Mouse (Mus musculus) kidney, embryonic 14.5 days (tissue): ENCODE results near the gene Magi3. TPM values are rescaled to one million over a fixed set of nuclear protein-coding genes. Genes with fewer than 3 reads are reported as not detected.

ENCODE experiments used
- ATAC-seq: fragments of 200-750 bp; cut with Nextera tagmentation; 2 replicates; pipeline ENCODE4 v1.8.0; 2017; ENCODE audit warnings: moderate number of reproducible peaks, mild to moderate bottlenecking, moderate TSS enrichment, moderate library complexity; ENCODE audit not compliant: low FRiP score, low TSS enrichment
- H3K27ac ChIP-seq: fragments of 300-500 bp; sonication (generic); 2 replicates; pipeline ENCODE4 v1.5.1; 2014; ENCODE audit warnings: low read depth, mild to moderate bottlenecking, low read length, moderate library complexity, mixed read lengths
- H3K27me3 ChIP-seq: fragments of 300-500 bp; sonication (generic); 2 replicates; pipeline ENCODE4 v1.6.1; 2014; ENCODE audit warnings: mild to moderate bottlenecking, low read length; ENCODE audit not compliant: control insufficient read depth, insufficient read depth
- H3K36me3 ChIP-seq: fragments of 300-500 bp; sonication (generic); 2 replicates; pipeline ENCODE4 v1.6.1; 2014; ENCODE audit warnings: low read length, mixed read lengths; ENCODE audit not compliant: control insufficient read depth, insufficient read depth
- H3K4me1 ChIP-seq: fragments of 300-500 bp; sonication (generic); 2 replicates; pipeline ENCODE4 v1.6.1; 2014; ENCODE audit warnings: low read length, mixed read lengths; ENCODE audit not compliant: control insufficient read depth, insufficient read depth
- H3K4me2 ChIP-seq: fragments of 300-500 bp; sonication (generic); replicated peaks from 2 replicates; pipeline ENCODE4 v1.6.1; 2014; ENCODE audit warnings: low read depth, mild to moderate bottlenecking, low read length
- H3K4me3 ChIP-seq: fragments of 300-500 bp; sonication (generic); 2 replicates; pipeline ENCODE4 v1.5.1; 2014; ENCODE audit warnings: mild to moderate bottlenecking, low read length
- H3K9ac ChIP-seq: fragments of 300-500 bp; sonication (generic); 2 replicates; pipeline ENCODE4 v1.6.1; 2014; ENCODE audit warnings: low read depth, mild to moderate bottlenecking, low read length, moderate library complexity
- H3K9me3 ChIP-seq: fragments of 300-500 bp; sonication (generic); 2 replicates; pipeline ENCODE4 v1.6.1; 2016; ENCODE audit warnings: low read length; ENCODE audit not compliant: control insufficient read depth
- WGBS: fragments of 180-500 bp; shearing (Covaris S2); extraction: QIAGEN DNeasy Blood & Tissue Kit; methylation state at CpG from one replicate; pipeline ENCODE4 v1.1.7; 2014; 5-methylcytosine and 5-hydroxymethylcytosine counted together
- polyA plus RNA-seq: library from polyadenylated mRNA; unstranded; fragments of >200 nt; fragmentation: Nextera tagmentation; extraction: Ambion mirVana; gene quantifications from 2 replicates; pipeline ENCODE4 v1.2.1, GENCODE M21; 2014

Magi3 gene
- polyA plus RNA-seq, 1 experiment from 2014 or later, result 9.5 TPM

- H3K36me3 ChIP-seq, result no peaks in the 10 kb centered on the region
- ATAC-seq, result no peak
- WGBS, result 2% methylated on average over 11 of the region's 11 CpGs
- no peaks in the 10 kb centered on the region for H3K27me3 ChIP-seq
- H3K4me1 ChIP-seq, result peaks cover 8% of the 10 kb centered on the region; the same call in 1 of the 2 replicates
- peak overlapping the region; percentile 90 for H3K4me3 ChIP-seq
- H3K9ac ChIP-seq, result peak overlapping the region; percentile 49; the same call in 1 of the 2 replicates
- peak overlapping the region; percentile 41 for H3K4me2 ChIP-seq
- no peaks in the 10 kb centered on the region for H3K9me3 ChIP-seq
- peak overlapping the region; percentile 24 for H3K27ac ChIP-seq
These were observed 982 bp upstream of the Magi3 start for GRCm38 (mm10) chr3:104221156-104221555.

- ATAC-seq, result peak; percentile 45
- peak overlapping the region; percentile 81 for H3K9ac ChIP-seq
These were observed 461 bp downstream of the Magi3 start for GRCm38 (mm10) chr3:104219531-104220294.

GRCm38 (mm10) chr3:104218926-104219325 is 1.2 kb downstream of the Magi3 start:
- H3K4me1 ChIP-seq, result peaks cover 8% of the 10 kb centered on the region; the same call in 1 of the 2 replicates
- peak overlapping the region; percentile 62 for H3K4me2 ChIP-seq
- 1% methylated on average over 15 of the region's 15 CpGs for WGBS
- no peaks in the 10 kb centered on the region for H3K36me3 ChIP-seq
- H3K4me3 ChIP-seq, result peak overlapping the region; percentile 90
- H3K27me3 ChIP-seq, result no peaks in the 10 kb centered on the region
- H3K27ac ChIP-seq, result no peak overlapping the region
- H3K9me3 ChIP-seq, result no peaks in the 10 kb centered on the region
- ATAC-seq, result no peak
- peak overlapping the region; percentile 81; the same call in 1 of the 2 replicates for H3K9ac ChIP-seq

More at GRCm38 (mm10) chr3:104219531-104220294, 461 bp downstream of the Magi3 start:
- peak overlapping the region; percentile 91 for H3K27ac ChIP-seq
- H3K36me3 ChIP-seq, result no peaks in the 10 kb centered on the region
- peak overlapping the region; percentile 90 for H3K4me3 ChIP-seq
- H3K4me2 ChIP-seq, result peak overlapping the region; percentile 62
- under 1% methylated on average over 61 of the region's 107 CpGs for WGBS
- H3K27me3 ChIP-seq, result no peaks in the 10 kb centered on the region
- H3K4me1 ChIP-seq, result peaks cover 8% of the 10 kb centered on the region; the same call in 1 of the 2 replicates
- H3K9me3 ChIP-seq, result no peaks in the 10 kb centered on the region

- no peaks in the 10 kb centered on the region for H3K4me1 ChIP-seq
- no peak overlapping the region for H3K4me3 ChIP-seq
- H3K27me3 ChIP-seq, result no peaks in the 10 kb centered on the region
- H3K27ac ChIP-seq, result no peak overlapping the region
- no peaks in the 10 kb centered on the region for H3K9me3 ChIP-seq
- ATAC-seq, result no peak
- 69% methylated on average over 2 of the region's 2 CpGs for WGBS
- H3K36me3 ChIP-seq, result no peaks in the 10 kb centered on the region
- no peak overlapping the region for H3K9ac ChIP-seq
- no peak overlapping the region for H3K4me2 ChIP-seq
These were observed 30.4 kb downstream of the Magi3 start for GRCm38 (mm10) chr3:104189823-104190222.

- H3K36me3 ChIP-seq, result no peaks in the 10 kb centered on the region
- ATAC-seq, result no peak
- no peak overlapping the region for H3K9ac ChIP-seq
- H3K4me1 ChIP-seq, result no peaks in the 10 kb centered on the region
- H3K27ac ChIP-seq, result no peak overlapping the region
- 94% methylated on average over 1 of the region's 1 CpGs for WGBS
- H3K4me3 ChIP-seq, result no peak overlapping the region
- H3K9me3 ChIP-seq, result no peaks in the 10 kb centered on the region
- no peaks in the 10 kb centered on the region for H3K27me3 ChIP-seq
- no peak overlapping the region for H3K4me2 ChIP-seq
These were observed 30.9 kb downstream of the Magi3 start for GRCm38 (mm10) chr3:104189234-104189633.

GRCm38 (mm10) chr3:104184270-104184669 is 35.9 kb downstream of the Magi3 start:
- Histone ChIP-seq H3K4me3 (no peak overlapping the region), H3K4me2 (no peak overlapping the region), H3K9ac (no peak overlapping the region), H3K9me3 (no peaks in the 10 kb centered on the region), H3K4me1 (no peaks in the 10 kb centered on the region), H3K27ac (no peak overlapping the region), H3K36me3 (no peaks in the 10 kb centered on the region), H3K27me3 (no peaks in the 10 kb centered on the region)
- 90% methylated on average over 2 of the region's 2 CpGs for WGBS
- ATAC-seq, result no peak

GRCm38 (mm10) chr3:104183656-104184055 is 36.5 kb downstream of the Magi3 start:
- Histone ChIP-seq H3K27me3 (no peaks in the 10 kb centered on the region), H3K9me3 (no peaks in the 10 kb centered on the region), H3K27ac (no peak overlapping the region), H3K9ac (no peak overlapping the region), H3K4me3 (no peak overlapping the region), H3K36me3 (no peaks in the 10 kb centered on the region), H3K4me2 (no peak overlapping the region), H3K4me1 (no peaks in the 10 kb centered on the region)
- WGBS, result 84% methylated on average over 2 of the region's 2 CpGs
- no peak for ATAC-seq

GRCm38 (mm10) chr3:104182711-104183110 is 37.5 kb downstream of the Magi3 start:
- H3K4me1 ChIP-seq, result no peaks in the 10 kb centered on the region
- H3K4me3 ChIP-seq, result no peak overlapping the region
- H3K9ac ChIP-seq, result no peak overlapping the region
- H3K4me2 ChIP-seq, result no peak overlapping the region
- ATAC-seq, result no peak
- no peaks in the 10 kb centered on the region for H3K36me3 ChIP-seq
- no peaks in the 10 kb centered on the region for H3K27me3 ChIP-seq
- H3K27ac ChIP-seq, result no peak overlapping the region
- H3K9me3 ChIP-seq, result no peaks in the 10 kb centered on the region

- Histone ChIP-seq H3K36me3 (no peaks in the 10 kb centered on the region), H3K9me3 (no peaks in the 10 kb centered on the region), H3K9ac (no peak overlapping the region), H3K27me3 (no peaks in the 10 kb centered on the region), H3K4me3 (no peak overlapping the region), H3K4me2 (no peak overlapping the region), H3K4me1 (no peaks in the 10 kb centered on the region), H3K27ac (no peak overlapping the region)
- ATAC-seq, result no peak
- 83% methylated on average over 3 of the region's 3 CpGs for WGBS
These were observed 58.8 kb downstream of the Magi3 start for GRCm38 (mm10) chr3:104161347-104161746.
